Mouse (Mus musculus): ENCODE measurements around the gene Slc6a8. TPM values are rescaled to one million over a fixed set of nuclear protein-coding genes. Genes with fewer than 3 reads are reported as not detected.

Slc6a8 gene
- polyA plus RNA-seq, 1 experiment from 2014 or later = 0.50 TPM

- Histone ChIP-seq H3K27ac (ENCODE audit: low read length) (peak within 1 kb of the TSS; percentile 94), H3K36me3 (ENCODE audit: control insufficient read depth, insufficient read depth) (no peaks in the 10 kb centered on the region), H3K4me1 (ENCODE audit: control insufficient read depth, low read depth, low read length) (peaks cover 28% of the 10 kb centered on the region), H3K9ac (ENCODE audit: low read depth, low read length) (peak within 1 kb of the TSS; percentile 64), H3K27me3 (ENCODE audit: control insufficient read depth, insufficient read depth, low read depth, low read length) (no peaks in the 10 kb centered on the region), H3K9me3 (replicated peaks; ENCODE audit: control insufficient read depth, low read length) (no peaks in the 10 kb centered on the region), H3K4me3 (ENCODE audit: low read depth, low read length) (peak within 1 kb of the TSS; percentile 72), H3K4me2 (ENCODE audit: low read depth, low read length) (peak within 1 kb of the TSS; percentile 76)
- ATAC-seq (ENCODE audit: low read depth) = peak; percentile 91
- 17% methylated on average over 40 of the region's 45 CpGs for WGBS (ENCODE audit: insufficient replicate concordance)
These were observed 43.2 kb downstream of the Slc6a8 start, which contains the start of the genes Bcap31 and Abcd1 for GRCm38 (mm10) chrX:73716109-73716661. TSS of gene Bcap31 (minus strand) at chrX:73716175. TSS of gene Abcd1 (plus strand) at chrX:73716597.

GRCm38 (mm10) chrX:73716709-73717545, 44.0 kb downstream of the Slc6a8 start:
- peak overlapping the region; percentile 94 for H3K27ac ChIP-seq (ENCODE audit: low read length)

DNA sequence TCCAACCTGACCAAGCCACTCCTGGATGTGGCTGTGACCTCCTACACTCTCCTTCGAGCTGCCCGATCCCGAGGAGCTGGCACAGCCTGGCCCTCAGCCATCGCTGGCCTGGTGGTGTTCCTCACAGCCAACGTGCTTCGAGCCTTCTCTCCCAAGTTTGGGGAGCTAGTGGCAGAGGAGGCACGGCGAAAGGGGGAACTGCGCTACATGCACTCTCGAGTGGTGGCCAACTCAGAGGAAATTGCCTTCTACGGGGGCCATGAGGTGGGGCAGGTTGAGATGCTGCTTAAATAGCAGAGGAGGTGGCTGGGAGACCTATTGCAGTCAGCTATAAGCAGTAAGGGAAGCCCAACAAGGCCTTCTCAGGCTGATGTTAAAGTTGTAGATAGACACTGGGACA, 44.7 kb downstream of the Slc6a8 start:
- Histone ChIP-seq H3K4me1 (ENCODE audit: control insufficient read depth, low read depth, low read length) (peaks cover 28% of the 10 kb centered on the region), H3K27me3 (ENCODE audit: control insufficient read depth, insufficient read depth, low read depth, low read length) (no peaks in the 10 kb centered on the region), H3K9me3 (replicated peaks; ENCODE audit: control insufficient read depth, low read length) (no peaks in the 10 kb centered on the region), H3K36me3 (ENCODE audit: control insufficient read depth, insufficient read depth) (no peaks in the 10 kb centered on the region), H3K9ac (ENCODE audit: low read depth, low read length) (peak overlapping the region; percentile 64), H3K4me3 (ENCODE audit: low read depth, low read length) (peak overlapping the region; percentile 72), H3K4me2 (ENCODE audit: low read depth, low read length) (peak overlapping the region; percentile 76), H3K27ac (ENCODE audit: low read length) (peak overlapping the region; percentile 94)
- ATAC-seq (ENCODE audit: low read depth) = no peak
- 51% methylated on average over 11 of the region's 11 CpGs for WGBS (ENCODE audit: insufficient replicate concordance)

More at GRCm38 (mm10) chrX:73716709-73717545, 44.0 kb downstream of the Slc6a8 start:
- ATAC-seq (ENCODE audit: low read depth) = peak; percentile 7
- Histone ChIP-seq H3K36me3 (ENCODE audit: control insufficient read depth, insufficient read depth) (no peaks in the 10 kb centered on the region), H3K4me2 (ENCODE audit: low read depth, low read length) (peak overlapping the region; percentile 76), H3K27me3 (ENCODE audit: control insufficient read depth, insufficient read depth, low read depth, low read length) (no peaks in the 10 kb centered on the region), H3K4me1 (ENCODE audit: control insufficient read depth, low read depth, low read length) (peaks cover 28% of the 10 kb centered on the region), H3K9me3 (replicated peaks; ENCODE audit: control insufficient read depth, low read length) (no peaks in the 10 kb centered on the region), H3K9ac (ENCODE audit: low read depth, low read length) (peak overlapping the region; percentile 64), H3K4me3 (ENCODE audit: low read depth, low read length) (peak overlapping the region; percentile 72)
- WGBS (ENCODE audit: insufficient replicate concordance) = 24% methylated on average over 30 of the region's 30 CpGs

- Histone ChIP-seq H3K9me3 (replicated peaks; ENCODE audit: control insufficient read depth, low read length) (no peaks in the 10 kb centered on the region), H3K27me3 (ENCODE audit: control insufficient read depth, insufficient read depth, low read depth, low read length) (no peaks in the 10 kb centered on the region), H3K36me3 (ENCODE audit: control insufficient read depth, insufficient read depth) (no peaks in the 10 kb centered on the region), H3K4me2 (ENCODE audit: low read depth, low read length) (peak overlapping the region; percentile 76), H3K27ac (ENCODE audit: low read length) (peak overlapping the region; percentile 51), H3K9ac (ENCODE audit: low read depth, low read length) (no peak overlapping the region), H3K4me1 (ENCODE audit: control insufficient read depth, low read depth, low read length) (peaks cover 28% of the 10 kb centered on the region), H3K4me3 (ENCODE audit: low read depth, low read length) (no peak overlapping the region; the same call in none of the 2 replicates)
- no peak for ATAC-seq (ENCODE audit: low read depth)
- WGBS (ENCODE audit: insufficient replicate concordance) = 33% methylated on average over 3 of the region's 3 CpGs
These were observed 45.3 kb downstream of the Slc6a8 start for GRCm38 (mm10) chrX:73718271-73718670.

DNA sequence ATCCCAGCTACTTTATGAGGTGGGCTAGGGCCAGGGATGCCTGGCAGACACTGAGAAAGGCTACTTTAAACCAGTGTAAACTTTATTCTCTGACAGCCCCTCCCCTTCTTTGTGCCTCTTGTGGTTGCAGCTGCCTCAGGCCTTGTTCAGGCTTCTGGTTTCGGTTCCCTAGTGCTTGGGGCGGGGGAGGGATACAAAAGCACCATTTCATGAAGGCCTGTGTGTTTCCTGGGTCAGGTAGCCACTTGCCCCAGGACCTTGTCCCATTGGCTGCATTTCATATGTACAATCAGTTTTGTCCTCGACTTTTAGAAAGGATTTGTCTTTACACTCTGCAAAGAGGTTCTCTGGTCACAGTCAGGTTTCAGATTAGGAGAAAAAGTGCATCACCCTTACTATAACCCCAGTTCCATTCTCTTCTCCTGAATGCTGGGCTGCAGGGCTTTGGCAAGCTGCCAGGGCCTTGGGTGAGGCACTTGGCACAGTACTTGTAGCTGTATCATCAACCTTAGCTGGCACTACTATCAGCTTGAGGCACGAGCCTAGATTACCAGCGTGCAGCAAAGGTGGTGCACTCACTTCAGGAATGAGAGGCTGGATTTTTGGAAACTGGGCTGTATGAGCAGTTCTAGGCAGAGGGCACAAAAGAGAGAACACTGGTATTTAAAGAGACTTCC, 45.9 kb downstream of the Slc6a8 start:
- Histone ChIP-seq H3K9ac (ENCODE audit: low read depth, low read length) (no peak overlapping the region), H3K4me1 (ENCODE audit: control insufficient read depth, low read depth, low read length) (peaks cover 28% of the 10 kb centered on the region), H3K27me3 (ENCODE audit: control insufficient read depth, insufficient read depth, low read depth, low read length) (no peaks in the 10 kb centered on the region), H3K27ac (ENCODE audit: low read length) (peak overlapping the region; percentile 51), H3K9me3 (replicated peaks; ENCODE audit: control insufficient read depth, low read length) (no peaks in the 10 kb centered on the region), H3K4me2 (ENCODE audit: low read depth, low read length) (peak overlapping the region; percentile 76), H3K4me3 (ENCODE audit: low read depth, low read length) (peak overlapping the region; percentile 8), H3K36me3 (ENCODE audit: control insufficient read depth, insufficient read depth) (no peaks in the 10 kb centered on the region)
- 17% methylated on average over 5 of the region's 5 CpGs for WGBS (ENCODE audit: insufficient replicate concordance)
- no peak for ATAC-seq (ENCODE audit: low read depth)

- Histone ChIP-seq H3K9ac (ENCODE audit: low read depth, low read length) (no peak overlapping the region), H3K4me1 (ENCODE audit: control insufficient read depth, low read depth, low read length) (no peaks in the 10 kb centered on the region), H3K36me3 (ENCODE audit: control insufficient read depth, insufficient read depth) (no peaks in the 10 kb centered on the region), H3K4me2 (ENCODE audit: low read depth, low read length) (no peak overlapping the region), H3K9me3 (replicated peaks; ENCODE audit: control insufficient read depth, low read length) (no peaks in the 10 kb centered on the region), H3K4me3 (ENCODE audit: low read depth, low read length) (no peak overlapping the region), H3K27me3 (ENCODE audit: control insufficient read depth, insufficient read depth, low read depth, low read length) (no peaks in the 10 kb centered on the region), H3K27ac (ENCODE audit: low read length) (no peak overlapping the region)
- ATAC-seq (ENCODE audit: low read depth) = no peak
- WGBS (ENCODE audit: insufficient replicate concordance) = 23% methylated on average over 1 of the region's 1 CpGs
These were observed 58.0 kb downstream of the Slc6a8 start for GRCm38 (mm10) chrX:73730908-73731307.

Other genes starting within 250 kb of the Slc6a8 start
- not detected in 2 replicates for gene Trex2, start 237.8 kb upstream of the Slc6a8 start, polyA plus RNA-seq (2015; fragmentation: Nextera tagmentation; extraction: Ambion mirVana)
- 34.8 and 37.2 TPM in 2 replicates for gene Haus7, start 214.1 kb upstream of the Slc6a8 start, polyA plus RNA-seq (2015; fragmentation: Nextera tagmentation; extraction: Ambion mirVana)
- gene Bgn, start 189.5 kb upstream of the Slc6a8 start, polyA plus RNA-seq (2015; fragmentation: Nextera tagmentation; extraction: Ambion mirVana) = 12.7 and 17.0 TPM in 2 replicates
- gene Atp2b3, start 170.1 kb upstream of the Slc6a8 start, polyA plus RNA-seq (2015; fragmentation: Nextera tagmentation; extraction: Ambion mirVana) = 0.05 TPM in 1 of 2 replicates, not detected in the other
- 21.3 and 21.5 TPM in 2 replicates for gene Dusp9, start 33.7 kb upstream of the Slc6a8 start, polyA plus RNA-seq (2015; fragmentation: Nextera tagmentation; extraction: Ambion mirVana)
- 1.5 and 1.6 TPM in 2 replicates for gene Pnck, start 13.0 kb upstream of the Slc6a8 start, polyA plus RNA-seq (2015; fragmentation: Nextera tagmentation; extraction: Ambion mirVana)
- gene Bcap31, start 43.0 kb downstream of the Slc6a8 start, polyA plus RNA-seq (2015; fragmentation: Nextera tagmentation; extraction: Ambion mirVana) = 129 and 137 TPM in 2 replicates
- gene Abcd1, start 43.4 kb downstream of the Slc6a8 start, polyA plus RNA-seq (2015; fragmentation: Nextera tagmentation; extraction: Ambion mirVana) = 8.0 and 8.1 TPM in 2 replicates
- gene Plxnb3, start 83.9 kb downstream of the Slc6a8 start, polyA plus RNA-seq (2015; fragmentation: Nextera tagmentation; extraction: Ambion mirVana) = 0.23 and 0.47 TPM in 2 replicates
- 1.1 and 2.9 TPM in 2 replicates for gene Srpk3, start 101.3 kb downstream of the Slc6a8 start, polyA plus RNA-seq (2015; fragmentation: Nextera tagmentation; extraction: Ambion mirVana)
- 111 and 112 TPM in 2 replicates for gene Idh3g, start 113.7 kb downstream of the Slc6a8 start, polyA plus RNA-seq (2015; fragmentation: Nextera tagmentation; extraction: Ambion mirVana)
- 158 and 167 TPM in 2 replicates for gene Ssr4, start 113.9 kb downstream of the Slc6a8 start, polyA plus RNA-seq (2015; fragmentation: Nextera tagmentation; extraction: Ambion mirVana)
- gene Pdzd4, start 151.8 kb downstream of the Slc6a8 start, polyA plus RNA-seq (2015; fragmentation: Nextera tagmentation; extraction: Ambion mirVana) = 0.02 and 0.08 TPM in 2 replicates
- 0.08 and 0.25 TPM in 2 replicates for gene Avpr2, start 219.0 kb downstream of the Slc6a8 start, polyA plus RNA-seq (2015; fragmentation: Nextera tagmentation; extraction: Ambion mirVana)
- gene L1cam, start 223.0 kb downstream of the Slc6a8 start, polyA plus RNA-seq (2015; fragmentation: Nextera tagmentation; extraction: Ambion mirVana) = 0.16 and 0.35 TPM in 2 replicates
- gene Arhgap4, start 248.7 kb downstream of the Slc6a8 start, polyA plus RNA-seq (2015; fragmentation: Nextera tagmentation; extraction: Ambion mirVana) = 6.6 and 7.7 TPM in 2 replicates
- 69.0 and 70.6 TPM in 2 replicates for gene Naa10, start 248.8 kb downstream of the Slc6a8 start, polyA plus RNA-seq (2015; fragmentation: Nextera tagmentation; extraction: Ambion mirVana)